Mouse (Mus musculus) heart, postnatal 0 days (tissue): Measurements from ENCODE around the gene Gm20696. TPM values are rescaled to one million over a fixed set of nuclear protein-coding genes. Genes with fewer than 3 reads are reported as not detected.
A peak's percentile ranks its signal among the peaks of the same experiment; 100 is the strongest.

Source experiments
- ATAC-seq: fragments of 200-750 bp; cut with Nextera tagmentation; 2 replicates; pipeline ENCODE4 v1.8.0; 2017; ENCODE audit warnings: low read depth, moderate number of reproducible peaks, moderate library complexity; ENCODE audit not compliant: insufficient read depth
- DNase-seq: peaks from one replicate; pipeline ENCODE4 v3.0.0-alpha.2; 2016; ENCODE audit warnings: low spot score
- H3K27ac ChIP-seq: fragments of 300-500 bp; sonication (generic); 2 replicates; pipeline ENCODE4 v1.5.1; 2014; ENCODE audit warnings: low read depth, mild to moderate bottlenecking
- H3K27me3 ChIP-seq: fragments of 300-500 bp; sonication (generic); 2 replicates; pipeline ENCODE4 v1.6.1; 2014; ENCODE audit warnings: low read length, mixed read lengths; ENCODE audit not compliant: control insufficient read depth, insufficient read depth
- H3K36me3 ChIP-seq: fragments of 300-500 bp; sonication (generic); replicated peaks from 2 replicates; pipeline ENCODE4 v1.6.1; 2014; ENCODE audit warnings: low read length, mixed read lengths; ENCODE audit not compliant: control insufficient read depth, insufficient read depth
- H3K4me1 ChIP-seq: fragments of 300-500 bp; sonication (generic); 2 replicates; pipeline ENCODE4 v1.6.1; 2014; ENCODE audit warnings: antibody characterized with exemption; ENCODE audit not compliant: control insufficient read depth, insufficient read depth
- H3K4me2 ChIP-seq: fragments of 300-500 bp; sonication (generic); 2 replicates; pipeline ENCODE4 v1.6.1; 2014; ENCODE audit warnings: low read depth, mild to moderate bottlenecking, low read length, moderate library complexity
- H3K4me3 ChIP-seq: fragments of 300-500 bp; sonication (generic); 2 replicates; pipeline ENCODE4 v1.5.1; 2014; ENCODE audit warnings: low read depth, low read length
- H3K9ac ChIP-seq: fragments of 300-500 bp; sonication (generic); replicated peaks from 2 replicates; pipeline ENCODE4 v1.6.1; 2014; ENCODE audit warnings: low read depth, low read length, mixed read lengths
- H3K9me3 ChIP-seq: fragments of 300-500 bp; sonication (generic); replicated peaks from 2 replicates; pipeline ENCODE4 v1.6.1; 2016; ENCODE audit warnings: low read length; ENCODE audit not compliant: control insufficient read depth
- CTCF ChIP-seq: IDR thresholded peaks from 2 replicates; pipeline ENCODE4 v1.5.1; 2016; ENCODE audit warnings: antibody characterized with exemption, control low read depth, low read depth
- EP300 ChIP-seq: IDR thresholded peaks from 2 replicates; pipeline ENCODE4 v1.6.1; 2016; ENCODE audit warnings: antibody characterized with exemption, low read depth
- WGBS: fragments of 180-500 bp; shearing (Covaris S2); extraction: QIAGEN DNeasy Blood & Tissue Kit; methylation state at CpG from one replicate; pipeline ENCODE4 v1.1.7; 2014; 5-methylcytosine and 5-hydroxymethylcytosine counted together
- polyA plus RNA-seq: library from polyadenylated mRNA; unstranded; fragments of >200 nt; fragmentation: Nextera tagmentation; extraction: Ambion mirVana; gene quantifications from 2 replicates; pipeline ENCODE4 v1.2.1, GENCODE M21; 2015
- total RNA-seq: library from RNA; depleted of rRNA; stranded (reverse); fragments of >200 nt; gene quantifications from 2 replicates; pipeline ENCODE4 v1.2.3, GENCODE M21; 2014; ENCODE audit warnings: low replicate concordance

The Gm20696 gene
- total and polyA plus RNA-seq, 2 experiments from 2014 or later = 0.95 to 2.0 TPM

DNA sequence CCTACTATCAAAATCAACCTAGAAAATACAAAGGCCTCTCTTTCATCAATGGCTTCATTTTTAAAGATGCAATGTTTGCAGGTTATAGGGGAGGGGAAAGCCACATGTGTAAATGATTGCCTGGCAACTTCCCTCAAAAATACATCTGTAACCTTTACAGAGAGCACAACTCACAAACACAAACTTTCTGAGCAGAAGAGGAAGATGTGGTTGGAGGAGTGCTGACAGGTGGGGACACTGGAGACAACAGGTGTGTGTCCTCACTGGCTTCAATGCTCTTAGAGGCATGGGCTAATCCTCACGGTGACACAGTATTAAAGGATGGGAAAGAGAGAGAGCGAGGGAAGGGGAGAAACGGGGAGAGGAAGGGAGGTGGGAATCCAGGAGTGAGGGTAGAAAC, 264.2 kb downstream of the Gm20696 start:
- Histone ChIP-seq H3K4me1 (0 out of 2 replicates have a peak, but pooled peaks cover 5% of the 10 kb centered on the region), H3K27me3 (no peaks in the 10 kb centered on the region), H3K9ac (no peak overlapping the region), H3K36me3 (no peaks in the 10 kb centered on the region; the same call in 1 of the 2 replicates), H3K27ac (no peak overlapping the region), H3K4me2 (no peak overlapping the region), H3K9me3 (no peaks in the 10 kb centered on the region), H3K4me3 (no peak overlapping the region)
- WGBS = 62% methylated on average over 3 of the region's 3 CpGs
- ATAC-seq (no peak), DNase-seq (no peak)
- TF ChIP-seq EP300 (no peak), CTCF (no peak)

GRCm38 (mm10) chr6:99401801-99402200, 264.8 kb downstream of the Gm20696 start:
- Histone ChIP-seq H3K9me3 (no peaks in the 10 kb centered on the region), H3K27ac (no peak overlapping the region), H3K9ac (no peak overlapping the region), H3K4me1 (0 out of 2 replicates have a peak, but pooled peaks cover 5% of the 10 kb centered on the region), H3K27me3 (no peaks in the 10 kb centered on the region), H3K4me3 (no peak overlapping the region), H3K4me2 (no peak overlapping the region), H3K36me3 (no peaks in the 10 kb centered on the region; the same call in 1 of the 2 replicates)
- WGBS = 80% methylated on average over 6 of the region's 6 CpGs
- no peak for ATAC-seq
- TF ChIP-seq EP300 (no peak), CTCF (no peak)
- no peak for DNase-seq

GRCm38 (mm10) chr6:99401211-99401610, 265.4 kb downstream of the Gm20696 start:
- WGBS = 77% methylated on average over 2 of the region's 2 CpGs
- no peak for TF ChIP-seq EP300
- TF ChIP-seq CTCF = no peak
- Histone ChIP-seq H3K27me3 (no peaks in the 10 kb centered on the region), H3K4me1 (0 out of 2 replicates have a peak, but pooled peaks cover under 1% of the 10 kb centered on the region), H3K9me3 (no peaks in the 10 kb centered on the region), H3K4me2 (no peak overlapping the region), H3K9ac (no peak overlapping the region), H3K27ac (no peak overlapping the region), H3K4me3 (no peak overlapping the region), H3K36me3 (no peaks in the 10 kb centered on the region; the same call in 1 of the 2 replicates)
- ATAC-seq (no peak), DNase-seq (no peak)

GRCm38 (mm10) chr6:99395745-99396144, 270.9 kb downstream of the Gm20696 start:
- no peaks in the 10 kb centered on the region for H3K4me1 ChIP-seq
- DNase-seq (no peak), ATAC-seq (no peak)
- H3K27ac ChIP-seq = no peak overlapping the region
- H3K36me3 ChIP-seq = no peaks in the 10 kb centered on the region; the same call in 1 of the 2 replicates
- TF ChIP-seq EP300 = no peak
- TF ChIP-seq CTCF = no peak
- no peaks in the 10 kb centered on the region for H3K27me3 ChIP-seq
- no peak overlapping the region for H3K4me2 ChIP-seq
- no peaks in the 10 kb centered on the region for H3K9me3 ChIP-seq
- no peak overlapping the region for H3K4me3 ChIP-seq
- 77% methylated on average over 12 of the region's 12 CpGs for WGBS
- H3K9ac ChIP-seq = no peak overlapping the region

- Histone ChIP-seq H3K9ac (no peak overlapping the region), H3K27ac (peak overlapping the region; percentile 28; the same call in 1 of the 2 replicates), H3K4me3 (no peak overlapping the region), H3K4me2 (no peak overlapping the region), H3K9me3 (no peaks in the 10 kb centered on the region), H3K36me3 (no peaks in the 10 kb centered on the region; the same call in 1 of the 2 replicates), H3K4me1 (no peaks in the 10 kb centered on the region), H3K27me3 (no peaks in the 10 kb centered on the region)
- DNase-seq = no peak
- no peak for ATAC-seq
- 67% methylated on average over 5 of the region's 5 CpGs for WGBS
- TF ChIP-seq CTCF = no peak
Observed at GRCm38 (mm10) chr6:99394801-99395200, 271.8 kb downstream of the Gm20696 start.

DNA sequence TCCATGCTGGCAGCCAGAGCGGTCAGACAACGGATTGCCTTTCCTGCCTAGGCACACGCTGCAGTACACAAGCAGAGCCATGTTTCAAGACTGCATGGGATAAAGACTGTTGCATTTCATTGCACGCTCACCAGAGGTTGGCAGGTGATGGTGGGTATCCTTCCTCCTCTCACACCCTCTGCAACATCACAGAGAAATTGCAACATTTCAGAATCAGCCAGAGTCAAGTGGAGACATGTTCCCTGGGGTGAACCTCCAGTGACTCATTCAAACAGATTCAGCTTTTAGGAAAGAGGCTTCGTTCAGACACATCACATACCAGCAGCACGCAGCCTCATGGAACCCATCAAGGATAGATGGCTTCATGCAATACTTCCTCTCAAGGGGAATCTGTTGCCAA, 274.1 kb downstream of the Gm20696 start:
- no peak for DNase-seq
- no peaks in the 10 kb centered on the region; the same call in 1 of the 2 replicates for H3K36me3 ChIP-seq
- no peak overlapping the region for H3K4me3 ChIP-seq
- WGBS = 91% methylated on average over 6 of the region's 6 CpGs
- TF ChIP-seq EP300 = no peak
- TF ChIP-seq CTCF = no peak
- no peak overlapping the region for H3K27ac ChIP-seq
- H3K4me2 ChIP-seq = no peak overlapping the region
- H3K27me3 ChIP-seq = no peaks in the 10 kb centered on the region
- H3K9ac ChIP-seq = no peak overlapping the region
- peaks cover 3% of the 10 kb centered on the region; the same call in 1 of the 2 replicates for H3K4me1 ChIP-seq
- H3K9me3 ChIP-seq = no peaks in the 10 kb centered on the region
- no peak for ATAC-seq
